Mouse (Mus musculus) retina, embryonic 14.5 days (tissue): Measurements from ENCODE around the gene Retreg3.

Experiments used
- DNase-seq: peaks from one replicate; pipeline ENCODE4 v3.0.0-alpha.2; 2015; ENCODE audit warnings: low spot score

Gene Retreg3

GRCm38 (mm10) chr11:101052751-101053473, 66.8 kb downstream of the Retreg3 start:
- DNase-seq = no peak

GRCm38 (mm10) chr11:101051617-101052016, 68.1 kb downstream of the Retreg3 start:
- DNase-seq = no peak

DNA sequence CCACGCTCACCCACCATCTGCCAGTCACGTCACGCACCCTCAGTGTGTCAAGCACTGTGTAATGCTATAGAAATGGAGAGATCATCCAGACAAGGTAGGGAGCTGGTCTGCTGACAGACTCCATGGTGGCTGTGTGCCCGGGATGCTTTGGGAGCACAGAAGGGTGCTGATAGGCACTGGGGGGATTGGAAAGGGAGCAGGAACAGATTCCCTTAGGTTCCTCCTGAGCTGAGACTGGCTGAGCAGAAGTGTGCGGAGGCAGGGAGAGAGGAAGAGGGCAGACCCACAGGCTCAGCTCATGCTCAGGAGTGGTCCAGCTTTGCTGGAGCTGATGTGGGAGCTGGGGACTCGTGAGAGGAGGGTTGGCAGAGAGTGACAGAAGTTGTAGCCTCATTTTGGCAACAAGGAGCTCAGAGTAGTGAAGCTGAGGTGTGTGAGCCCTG, 68.6 kb downstream of the Retreg3 start:
- no peak for DNase-seq

GRCm38 (mm10) chr11:101050359-101050758, 69.3 kb downstream of the Retreg3 start:
- no peak for DNase-seq

DNA sequence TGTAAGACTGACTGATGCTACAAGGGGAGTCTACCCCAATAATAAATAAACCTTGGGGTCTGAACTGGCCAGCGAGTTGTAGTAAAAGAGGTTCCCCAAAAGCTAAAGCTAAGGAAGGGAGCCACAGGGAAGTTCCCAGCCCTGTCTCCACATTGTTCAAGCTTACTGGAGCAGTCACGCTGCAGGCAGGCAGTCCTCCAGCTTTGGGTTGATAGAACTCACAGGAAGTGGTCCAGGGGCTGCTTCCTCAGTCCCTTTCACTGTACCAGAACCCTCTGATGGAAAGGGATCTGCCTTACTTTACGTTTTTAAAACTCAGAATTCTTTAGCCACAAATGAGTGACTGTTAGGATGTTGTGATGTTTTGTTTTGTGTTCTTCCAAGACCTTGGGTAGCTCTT, 72.2 kb downstream of the Retreg3 start:
- no peak for DNase-seq

GRCm38 (mm10) chr11:101046440-101046839, 73.3 kb downstream of the Retreg3 start:
- DNase-seq = no peak
